Mouse (Mus musculus): ENCODE results near the gene Unc119b. TPM values are rescaled to one million over a fixed set of nuclear protein-coding genes. Genes with fewer than 3 reads are reported as not detected.

Gene Unc119b
- polyA plus RNA-seq, 1 experiment from 2014 or later = 31.5 TPM

Other genes with a start within 250 kb of the Unc119b start
- 4.9 and 5.3 TPM in 2 replicates for gene Oasl2, start 238.0 kb downstream of the Unc119b start, polyA plus RNA-seq (2015; fragmentation: Nextera tagmentation; extraction: Ambion mirVana)
- 0.26 and 0.31 TPM in 2 replicates for gene Oasl1, start 211.7 kb downstream of the Unc119b start, polyA plus RNA-seq (2015; fragmentation: Nextera tagmentation; extraction: Ambion mirVana)
- gene 2210016L21Rik, start 192.8 kb downstream of the Unc119b start, polyA plus RNA-seq (2015; fragmentation: Nextera tagmentation; extraction: Ambion mirVana) = 125 and 142 TPM in 2 replicates
- gene Hnf1a, start 163.9 kb downstream of the Unc119b start, polyA plus RNA-seq (2015; fragmentation: Nextera tagmentation; extraction: Ambion mirVana) = not detected in 2 replicates
- 17.3 and 19.1 TPM in 2 replicates for gene Sppl3, start 123.8 kb downstream of the Unc119b start, polyA plus RNA-seq (2015; fragmentation: Nextera tagmentation; extraction: Ambion mirVana)
- 32.2 and 35.9 TPM in 2 replicates for gene Gm10401, start 36.7 kb downstream of the Unc119b start, polyA plus RNA-seq (2015; fragmentation: Nextera tagmentation; extraction: Ambion mirVana)
- gene Acads, start 15.6 kb downstream of the Unc119b start, polyA plus RNA-seq (2015; fragmentation: Nextera tagmentation; extraction: Ambion mirVana) = 20.7 and 22.0 TPM in 2 replicates
- gene Mlec, start 23.2 kb upstream of the Unc119b start, polyA plus RNA-seq (2015; fragmentation: Nextera tagmentation; extraction: Ambion mirVana) = 23.8 and 31.5 TPM in 2 replicates
- gene Cabp1, start 59.4 kb upstream of the Unc119b start, polyA plus RNA-seq (2015; fragmentation: Nextera tagmentation; extraction: Ambion mirVana) = 6.5 and 11.6 TPM in 2 replicates
- gene Pop5, start 100.9 kb upstream of the Unc119b start, polyA plus RNA-seq (2015; fragmentation: Nextera tagmentation; extraction: Ambion mirVana) = 106 and 107 TPM in 2 replicates
- 146 and 180 TPM in 2 replicates for gene Rnf10, start 137.9 kb upstream of the Unc119b start, polyA plus RNA-seq (2015; fragmentation: Nextera tagmentation; extraction: Ambion mirVana)
- gene Coq5, start 144.7 kb upstream of the Unc119b start, polyA plus RNA-seq (2015; fragmentation: Nextera tagmentation; extraction: Ambion mirVana) = 61.4 and 62.9 TPM in 2 replicates
- gene Dynll1, start 166.0 kb upstream of the Unc119b start, polyA plus RNA-seq (2015; fragmentation: Nextera tagmentation; extraction: Ambion mirVana) = 1,172 and 1,268 TPM in 2 replicates
- gene Srsf9, start 192.2 kb upstream of the Unc119b start, polyA plus RNA-seq (2015; fragmentation: Nextera tagmentation; extraction: Ambion mirVana) = 105 and 128 TPM in 2 replicates
- 32.3 and 45.5 TPM in 2 replicates for gene Gatc, start 206.2 kb upstream of the Unc119b start, polyA plus RNA-seq (2015; fragmentation: Nextera tagmentation; extraction: Ambion mirVana)
- 51.3 and 52.8 TPM in 2 replicates for gene Triap1, start 206.2 kb upstream of the Unc119b start, polyA plus RNA-seq (2015; fragmentation: Nextera tagmentation; extraction: Ambion mirVana)
- gene Cox6a1, start 214.0 kb upstream of the Unc119b start, polyA plus RNA-seq (2015; fragmentation: Nextera tagmentation; extraction: Ambion mirVana) = 1,192 and 1,343 TPM in 2 replicates

Measured in hindbrain, embryonic 16.5 days (tissue).